Mouse (Mus musculus) cerebellum, adult 9-10 months (tissue): ENCODE measurements at regions not wholly inside any gene's neighbourhood (a gene's known extent, or its start where the extent isn't known, plus 50 kb on each side); places are given as distances from the start of the nearest gene placed in this dataset.

Source experiments
- DNase-seq: peaks from one replicate; pipeline ENCODE4 v3.0.0; 2022

- no peak for DNase-seq
Measured at GRCm38 (mm10) chr2:101371834-101372493, 252.6 kb upstream of the Rag2 start.

- DNase-seq = no peak
Measured at GRCm38 (mm10) chr2:101380595-101380994, 243.9 kb upstream of the Rag2 start.

- DNase-seq = no peak
Measured at GRCm38 (mm10) chr2:101415002-101415401, 209.5 kb upstream of the Rag2 start.

GRCm38 (mm10) chr2:101416702-101417101 is 207.8 kb upstream of the Rag2 start:
- DNase-seq = no peak

- DNase-seq = no peak
Measured at GRCm38 (mm10) chr2:101433141-101433895, 191.2 kb upstream of the Rag2 start.

- no peak for DNase-seq
Measured at GRCm38 (mm10) chr2:101440231-101440630, 184.3 kb upstream of the Rag2 start.

GRCm38 (mm10) chr2:101441081-101441630 is 183.4 kb upstream of the Rag2 start:
- DNase-seq = peak; percentile 41

GRCm38 (mm10) chr2:101455591-101455990 is 168.9 kb upstream of the Rag2 start:
- no peak for DNase-seq

GRCm38 (mm10) chr2:101458959-101459358 is 165.6 kb upstream of the Rag2 start:
- DNase-seq = no peak

- DNase-seq = peak; percentile 96
Measured at GRCm38 (mm10) chr2:101462450-101462849, 162.1 kb upstream of the Rag2 start.

- peak; percentile 76 for DNase-seq
Measured at GRCm38 (mm10) chr2:101464291-101465140, 160.0 kb upstream of the Rag2 start.

- DNase-seq = no peak
Measured at GRCm38 (mm10) chr2:101470569-101471100, 153.9 kb upstream of the Rag2 start.

GRCm38 (mm10) chr2:101472449-101473115 is 151.9 kb upstream of the Rag2 start:
- DNase-seq = peak; percentile 91

- DNase-seq = no peak
Measured at GRCm38 (mm10) chr2:101473116-101473485, 151.4 kb upstream of the Rag2 start.

GRCm38 (mm10) chr2:101476862-101477261 is 147.7 kb upstream of the Rag2 start:
- DNase-seq = no peak

GRCm38 (mm10) chr2:101490207-101490606 is 134.3 kb upstream of the Rag2 start:
- DNase-seq = no peak

- no peak for DNase-seq
Measured at GRCm38 (mm10) chr2:101491762-101492161, 132.8 kb upstream of the Rag2 start.

GRCm38 (mm10) chr2:101508116-101508515 is 116.4 kb upstream of the Rag2 start:
- no peak for DNase-seq
